Mouse (Mus musculus): ENCODE results near the gene Lrpprc.
A peak's percentile ranks its signal among the peaks of the same experiment; 100 is the strongest.

The Lrpprc gene

GRCm38 (mm10) chr17:84714930-84715329 lies 75.7 kb downstream of the Lrpprc start:
- DNase-seq (ENCODE audit: low spot score): no peak

- DNase-seq (ENCODE audit: low spot score): no peak
Observed at GRCm38 (mm10) chr17:84713563-84714164, 76.9 kb downstream of the Lrpprc start.

DNA sequence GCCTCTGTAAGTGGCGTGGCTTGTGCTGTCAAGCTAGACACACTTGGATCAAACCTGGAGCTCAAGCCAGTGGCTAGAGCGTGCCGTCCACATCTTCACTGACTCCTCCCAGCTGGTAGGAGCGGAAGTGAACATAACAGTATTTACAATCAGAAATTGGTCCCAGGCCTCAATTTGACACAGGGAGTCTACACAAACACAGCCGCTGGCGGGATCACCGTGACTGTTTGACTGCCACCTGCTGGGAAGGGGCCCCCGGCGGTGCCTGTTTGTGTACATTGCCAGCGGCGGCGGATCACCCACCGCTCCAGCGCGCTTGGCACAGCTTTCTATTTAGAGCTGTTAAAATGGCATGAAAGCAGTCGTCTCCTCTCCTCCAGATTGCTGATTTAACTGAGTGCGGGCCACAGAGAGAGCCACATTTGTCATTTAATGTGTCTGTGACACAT lies 81.2 kb downstream of the Lrpprc start:
- no peak for DNase-seq (ENCODE audit: low spot score)

DNA sequence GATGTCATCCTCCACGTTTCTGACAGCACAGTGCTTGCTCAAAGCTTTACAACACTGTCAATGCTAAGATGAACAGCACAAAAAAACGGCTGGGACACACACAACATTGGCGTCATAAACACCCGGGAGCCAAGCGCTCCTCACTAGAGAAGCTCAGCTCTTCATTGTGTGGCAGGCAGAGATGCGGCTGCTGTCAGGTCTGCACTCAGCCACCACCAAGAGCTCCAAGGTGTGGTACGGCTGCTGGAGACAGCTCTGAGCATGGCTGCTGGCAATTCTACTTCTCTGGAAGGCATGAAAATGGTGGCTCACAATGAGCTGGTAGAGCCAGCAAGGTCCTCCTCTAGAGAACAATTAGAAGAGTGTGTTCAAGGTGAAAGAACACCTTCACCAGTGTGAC lies 81.8 kb downstream of the Lrpprc start:
- DNase-seq (ENCODE audit: low spot score): no peak

GRCm38 (mm10) chr17:84707407-84707806 lies 83.2 kb downstream of the Lrpprc start:
- no peak for DNase-seq (ENCODE audit: low spot score)

- peak; percentile 52 for DNase-seq (ENCODE audit: low spot score)
Observed at GRCm38 (mm10) chr17:84698727-84699126, 91.9 kb downstream of the Lrpprc start.

- no peak for DNase-seq (ENCODE audit: low spot score)
Observed at GRCm38 (mm10) chr17:84696537-84696936, 94.1 kb downstream of the Lrpprc start.

- DNase-seq (ENCODE audit: low spot score): no peak
Observed at GRCm38 (mm10) chr17:84693741-84694140, 96.8 kb downstream of the Lrpprc start.

DNA sequence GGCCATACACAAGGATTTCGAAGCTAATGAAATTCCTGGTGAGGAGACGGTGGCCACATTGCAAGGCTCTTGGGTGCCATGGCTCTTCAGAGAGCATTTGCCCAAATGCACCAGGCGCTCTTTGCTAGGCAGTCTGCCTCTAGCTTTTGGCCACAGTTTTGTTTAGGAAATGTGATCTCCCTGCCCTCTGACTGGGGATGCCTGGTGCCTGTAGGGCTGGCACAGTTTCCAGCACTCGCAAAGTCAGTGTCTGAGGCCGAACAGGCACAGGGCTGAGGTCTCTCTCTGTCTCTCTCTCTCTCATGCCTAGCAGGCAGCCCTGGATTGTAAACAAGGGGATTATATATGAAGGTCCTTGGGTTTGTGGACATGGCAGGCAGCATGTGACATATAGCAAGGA lies 100.5 kb downstream of the Lrpprc start:
- DNase-seq (ENCODE audit: low spot score): no peak

- DNase-seq (ENCODE audit: low spot score): no peak
Observed at GRCm38 (mm10) chr17:84689316-84689715, 101.3 kb downstream of the Lrpprc start.

DNA sequence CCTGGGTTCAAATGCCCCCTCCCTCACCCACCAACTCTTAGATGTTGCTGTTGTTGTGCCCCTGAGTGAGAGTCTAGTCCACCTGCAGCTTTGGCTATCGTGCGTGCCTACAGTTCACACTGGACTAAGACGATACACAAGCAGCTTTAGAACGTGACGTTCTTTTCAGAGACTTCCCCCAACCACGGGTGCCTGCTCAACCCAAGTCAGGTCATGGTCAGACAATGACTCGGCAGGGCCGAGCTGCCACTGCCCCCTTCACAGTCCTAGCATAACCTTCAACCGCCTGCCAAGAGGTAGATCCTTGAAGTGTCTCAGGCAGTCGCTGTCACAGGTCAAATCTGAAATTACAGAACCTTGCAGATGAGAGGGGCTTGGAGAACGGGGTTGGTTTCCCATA lies 101.8 kb downstream of the Lrpprc start:
- DNase-seq (ENCODE audit: low spot score): no peak

DNA sequence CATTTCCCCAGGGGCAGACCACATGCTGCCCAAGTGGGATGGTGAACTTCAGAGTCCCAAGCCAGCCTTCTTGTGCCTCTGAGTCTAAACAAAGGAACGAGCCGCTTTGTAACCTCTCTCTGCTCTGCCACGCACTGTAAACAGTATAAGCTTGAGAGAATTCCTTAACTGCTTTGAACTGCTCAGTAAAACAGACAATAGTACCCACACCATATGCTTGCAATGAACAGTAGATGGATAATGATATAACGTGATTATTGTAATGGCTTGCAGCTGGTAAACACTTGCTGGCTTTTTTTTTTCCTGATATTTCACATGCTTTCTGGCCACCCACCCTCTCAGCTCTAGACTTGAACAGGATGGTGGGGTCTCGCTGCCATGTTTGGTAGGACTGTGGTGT lies 102.6 kb downstream of the Lrpprc start:
- no peak for DNase-seq (ENCODE audit: low spot score)

DNA sequence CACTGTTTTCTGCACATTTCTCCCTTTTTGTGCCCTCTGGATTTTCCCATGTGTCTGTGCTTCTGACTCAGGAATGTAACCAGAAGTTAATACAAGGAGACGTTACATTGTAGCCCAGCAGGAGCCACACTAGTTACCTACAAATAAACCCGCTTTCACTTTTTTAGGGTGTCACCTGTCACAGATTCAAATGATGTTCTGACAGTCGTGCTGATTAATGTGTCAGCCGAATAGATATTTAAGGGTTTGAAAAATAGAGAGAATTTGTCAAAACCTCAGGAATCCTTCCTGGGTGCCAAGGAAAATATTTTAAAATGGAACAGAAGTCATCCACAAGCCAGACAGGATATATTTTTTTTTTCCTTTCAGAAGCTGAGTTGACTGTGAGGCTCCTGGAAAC lies 105.3 kb downstream of the Lrpprc start:
- no peak for DNase-seq (ENCODE audit: low spot score)

DNA sequence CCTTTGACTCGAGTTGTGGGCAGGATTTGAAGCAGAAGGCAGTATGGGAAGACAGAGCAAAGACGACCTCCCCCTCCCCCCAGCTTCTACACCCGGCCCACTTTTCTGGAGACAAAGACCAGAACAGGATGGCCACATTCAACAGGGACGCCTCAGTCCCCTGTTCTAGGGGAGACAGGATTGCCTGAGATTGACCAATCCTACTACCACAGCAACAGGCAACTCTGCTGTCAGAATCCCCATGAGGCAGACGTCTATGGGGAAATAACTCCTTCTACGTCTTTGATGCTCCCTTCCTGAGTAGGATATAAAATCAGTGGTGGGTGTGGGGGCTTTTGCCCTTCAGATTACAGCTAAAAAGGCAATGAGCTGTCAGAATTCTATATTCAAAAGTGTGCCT lies 106.3 kb downstream of the Lrpprc start:
- DNase-seq (ENCODE audit: low spot score): no peak

GRCm38 (mm10) chr17:84682734-84683717 lies 107.6 kb downstream of the Lrpprc start, which contains the start of gene Abcg5:
Gene Abcg5 (minus strand): TSS chr17:84683011.
- DNase-seq (ENCODE audit: low spot score): no peak

DNA sequence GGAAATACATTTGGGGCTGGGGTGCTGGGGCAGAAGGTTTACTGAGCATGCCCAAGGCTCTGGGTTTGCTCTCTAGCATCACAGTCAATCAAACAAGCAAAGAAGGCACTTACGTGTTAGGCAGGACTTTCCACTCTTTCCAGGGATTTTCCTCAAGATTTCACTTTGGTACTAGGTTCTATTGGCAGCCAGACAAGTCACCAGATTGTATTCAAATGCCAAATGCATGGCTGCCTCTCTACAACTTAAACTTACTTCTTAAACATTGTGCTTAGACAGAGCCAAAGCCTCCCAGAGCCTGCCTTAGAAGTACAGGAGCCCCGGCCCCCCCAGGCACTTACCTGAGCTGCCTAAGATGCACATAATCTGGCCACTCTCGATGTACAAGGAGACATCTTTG lies 108.9 kb downstream of the Lrpprc start:
- no peak for DNase-seq (ENCODE audit: low spot score)

- no peak for DNase-seq (ENCODE audit: low spot score)
Observed at GRCm38 (mm10) chr17:84677595-84677994, 113.0 kb downstream of the Lrpprc start.

DNA sequence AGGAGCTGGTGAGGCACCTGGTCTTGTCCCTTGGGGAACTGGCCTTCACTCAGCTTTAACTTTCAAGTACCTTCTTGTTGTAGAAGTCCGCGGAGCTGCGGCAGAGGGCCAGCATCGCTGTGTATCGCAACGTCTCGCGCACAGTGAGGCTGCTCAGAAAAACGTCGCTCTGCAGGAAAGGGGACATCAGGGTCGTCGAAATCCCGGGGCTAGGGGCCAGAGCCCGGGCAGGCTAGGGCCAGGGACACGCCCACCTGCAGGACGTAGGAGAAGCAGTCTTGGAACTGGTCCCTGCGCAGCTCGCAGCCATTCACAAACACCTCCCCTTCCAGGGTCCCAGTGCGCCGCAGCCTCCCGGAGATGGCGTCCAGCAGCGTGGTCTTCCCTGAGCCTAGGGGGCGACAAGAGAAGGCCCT lies 114.6 kb downstream of the Lrpprc start, which contains the start of gene Abcg8:
Gene Abcg8 (plus strand): TSS at position 352 of the 416 bp plus-strand sequence.
- peak; percentile 13 for DNase-seq (ENCODE audit: low spot score)

DNA sequence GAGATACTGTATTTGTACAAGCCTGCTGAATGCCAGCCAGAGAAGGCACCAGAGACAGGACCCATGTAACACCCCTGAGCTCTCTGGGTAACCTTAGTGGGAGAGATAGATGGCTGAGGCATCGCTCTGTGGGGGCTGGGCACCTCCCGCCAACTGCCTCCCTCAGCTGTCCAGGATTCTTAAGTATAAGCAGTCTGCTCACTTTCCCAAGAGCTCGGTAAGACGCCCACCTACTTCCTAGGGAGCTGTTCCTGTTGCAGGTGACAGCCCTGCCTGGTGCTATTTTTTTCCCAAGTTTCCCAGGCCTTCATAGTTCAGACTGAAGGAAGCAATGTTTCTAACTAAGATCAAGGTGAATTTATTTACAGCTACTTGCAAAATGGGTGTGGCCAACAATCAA lies 115.4 kb downstream of the Lrpprc start:
- no peak for DNase-seq (ENCODE audit: low spot score)

DNA sequence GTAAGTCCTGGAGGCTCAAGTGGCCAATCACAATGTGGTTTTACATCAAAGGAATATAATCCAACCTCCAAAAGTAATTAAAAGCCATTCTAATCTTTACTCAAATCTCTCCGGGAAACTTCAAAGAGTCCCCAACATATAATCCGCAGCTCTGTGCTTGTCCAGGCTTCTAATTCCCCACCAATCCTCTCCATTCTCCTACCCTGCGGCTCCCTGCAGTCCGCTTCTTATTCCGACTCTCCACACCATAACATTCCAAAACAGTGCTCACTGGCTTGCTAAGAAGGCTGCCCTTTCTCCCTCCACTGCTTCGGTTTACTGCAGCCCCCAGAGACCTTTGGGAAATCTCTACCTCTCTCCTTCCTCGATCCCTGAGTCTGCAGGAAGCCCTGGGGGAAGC lies 116.5 kb downstream of the Lrpprc start:
- no peak for DNase-seq (ENCODE audit: low spot score)

DNA sequence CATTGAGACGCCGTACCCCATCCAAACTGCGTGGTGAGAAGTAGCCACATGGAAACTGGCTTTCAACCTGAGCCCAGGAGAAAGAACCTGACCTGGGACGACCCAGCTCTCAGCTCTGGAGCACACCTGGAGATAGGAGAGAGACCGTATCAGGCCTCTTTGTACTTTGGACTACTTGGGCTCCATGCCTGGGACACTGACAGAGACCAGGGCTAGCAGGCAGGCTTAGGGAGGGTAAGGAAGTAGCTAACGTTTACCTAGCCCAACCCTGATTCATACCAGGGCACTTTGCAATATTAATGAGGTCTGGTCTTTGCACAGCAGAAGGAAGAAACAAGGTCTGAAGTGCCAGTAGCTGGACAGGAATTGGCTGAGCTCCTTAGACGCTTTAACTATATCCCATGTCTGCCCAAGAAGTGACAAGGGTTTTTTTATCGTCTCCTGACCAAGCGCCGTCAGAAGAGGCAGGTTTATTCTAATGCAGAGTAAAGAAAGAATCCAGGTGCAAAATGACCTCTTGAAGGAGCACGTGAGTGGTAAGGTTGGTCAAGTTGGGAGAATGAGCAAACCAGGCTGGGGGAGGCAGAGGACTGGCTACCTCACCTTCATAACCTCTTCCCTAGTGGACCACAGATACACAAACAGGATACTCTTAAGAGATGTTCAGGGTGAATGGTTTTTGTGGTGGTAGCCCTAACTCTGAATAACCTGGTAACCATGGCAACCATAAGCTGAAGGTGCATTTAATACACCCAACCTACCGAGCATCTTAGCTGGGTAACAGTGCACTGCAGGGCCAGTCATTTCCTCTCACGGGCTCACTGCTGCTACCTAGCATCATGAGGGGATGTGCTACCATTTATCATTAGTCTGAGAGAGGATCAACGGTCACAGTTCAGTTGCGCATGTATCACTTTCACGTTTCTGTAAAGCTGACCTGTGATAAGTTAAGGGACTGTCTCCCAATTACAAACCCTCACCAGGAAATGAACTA lies 117.9 kb downstream of the Lrpprc start:
- no peak for DNase-seq (ENCODE audit: low spot score)

DNA sequence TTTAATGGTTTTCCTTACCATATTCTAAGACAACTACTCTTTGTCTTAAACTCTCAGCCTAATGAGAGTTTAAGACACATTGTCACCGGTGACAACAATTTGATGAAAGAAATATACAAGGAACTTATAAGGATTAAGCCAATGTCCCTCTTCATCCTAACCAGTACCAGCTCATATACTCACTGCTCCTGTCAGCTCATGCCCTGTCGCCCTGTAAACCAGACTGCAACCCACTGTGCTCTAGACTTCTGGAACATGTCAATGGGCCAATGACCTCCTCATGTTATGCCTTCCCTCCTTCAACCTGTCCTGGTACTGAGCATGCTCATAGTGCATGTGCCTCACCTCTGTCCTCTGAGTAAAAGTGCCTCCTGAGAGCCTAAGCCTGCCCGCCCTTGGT lies 122.7 kb downstream of the Lrpprc start:
- no peak for DNase-seq (ENCODE audit: low spot score)
